Comparison of ENCODE assay signal across 14 mouse cellular contexts in the genomic region with DNA sequence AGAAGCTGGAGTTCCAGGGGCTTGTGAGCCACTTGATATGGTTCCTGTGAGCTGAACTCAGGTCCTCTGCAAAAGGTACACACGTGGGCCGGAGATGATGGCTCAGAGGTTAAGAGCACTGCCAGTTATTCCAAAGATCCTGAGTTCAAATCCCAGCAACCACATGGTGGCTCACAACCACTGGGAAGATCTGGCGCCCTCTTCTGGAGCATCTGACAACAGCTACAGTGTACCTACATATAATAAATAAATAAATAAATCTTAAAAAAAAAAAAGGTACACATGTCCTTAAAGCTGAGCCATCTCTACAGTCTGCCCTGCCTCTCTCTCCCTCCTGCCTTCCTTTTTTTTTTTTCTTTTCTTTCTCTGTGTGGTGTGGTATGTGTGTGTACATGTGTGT. TPM values are rescaled to one million over a fixed set of nuclear protein-coding genes. Genes with fewer than 3 reads are reported as not detected.
DNase-seq lines count a peak whose midpoint lies in the region; ATAC-seq and TF ChIP-seq lines count a peak whose summit lies in the region.
"Had no signal": no experiment of that assay in that cellular context is flagged by ENCODE, and none has a peak within 500 bp of the region (broad histone marks: within the 10 kb centered on the region; RNA-seq: fewer than 3 reads in every experiment).

No protein-coding gene starts in this region.

- DNase-seq in heart, adult 2 months = peak in 1 of 2 experiments; percentile 11
- DNase-seq in heart, postnatal 10 days = no peak
- DNase-seq in lung, embryonic 14.5 days = peak; percentile 59
- DNase-seq in lung, postnatal 4 days = no peak
- peak; percentile 26 for DNase-seq in MN1 (ENCODE audit: low spot score)
- DNase-seq in neural tube, embryonic 11.5 days (ENCODE audit: low spot score) = peak; percentile 34
- DNase-seq in layer of hippocampus, postnatal 25 days (ENCODE audit: extremely low spot score in 1 of 2, low spot score in 1 of 2) = no peak
- DNase-seq: cerebellum, adult 8-10 months; thymus, adult 18-20 months had no signal

- WGBS in heart, adult 2 months = 61% methylated on average over 3 of the region's 3 CpGs
- 70% methylated on average over 3 of the region's 3 CpGs for WGBS in lung, embryonic 14.5 days
- 82% methylated on average over 3 of the region's 3 CpGs for WGBS in neural tube, embryonic 11.5 days

- no peak overlapping the region for H3K27ac ChIP-seq in heart, adult 2 months
- no peak overlapping the region for H3K27ac ChIP-seq in lung, embryonic 14.5 days (ENCODE audit: low read depth)
- no peak overlapping the region for H3K27ac ChIP-seq in neural tube, embryonic 11.5 days (ENCODE audit: low read depth, low read length)
- H3K27ac ChIP-seq: forebrain, embryonic 10.5 days had no signal

- TF ChIP-seq CTCF in heart, adult 2 months (IDR thresholded peaks at IDR 0.05) = peak; percentile 37
- peak; percentile 44; the same call in 1 of the 2 replicates for TF ChIP-seq CTCF in lung, embryonic 14.5 days (IDR thresholded peaks at IDR 0.05; ENCODE audit: low read depth)

- no peak for TF ChIP-seq POLR2A in heart, adult 2 months (IDR thresholded peaks at IDR 0.05; ENCODE audit: insufficient read depth, low read depth, low read length)

- H3K9ac ChIP-seq in heart, adult 2 months (ENCODE audit: low read depth, low read length) = no peak overlapping the region
- no peak overlapping the region for H3K9ac ChIP-seq in lung, embryonic 14.5 days
- no peak overlapping the region for H3K9ac ChIP-seq in neural tube, embryonic 11.5 days (ENCODE audit: low read length)

- H3K4me3 ChIP-seq in heart, adult 2 months = no peak overlapping the region
- H3K4me3 ChIP-seq in lung, embryonic 14.5 days (ENCODE audit: low read depth, low read length) = no peak overlapping the region
- H3K4me3 ChIP-seq in neural tube, embryonic 11.5 days (ENCODE audit: low read depth, low read length) = no peak overlapping the region
- H3K4me3 ChIP-seq: forebrain, embryonic 10.5 days had no signal

- H3K4me1 ChIP-seq in heart, adult 2 months (ENCODE audit: control insufficient read depth, insufficient read depth, low read length) = no peaks in the 10 kb centered on the region
- H3K4me1 ChIP-seq in lung, embryonic 14.5 days (ENCODE audit: insufficient read depth) = no peaks in the 10 kb centered on the region
- no peaks in the 10 kb centered on the region for H3K4me1 ChIP-seq in neural tube, embryonic 11.5 days (ENCODE audit: control insufficient read depth, insufficient read depth, low read length)

- no peaks in the 10 kb centered on the region for H3K9me3 ChIP-seq in lung, embryonic 14.5 days (ENCODE audit: low read depth, low read length)
- H3K9me3 ChIP-seq in neural tube, embryonic 11.5 days (ENCODE audit: control insufficient read depth, low read length) = no peaks in the 10 kb centered on the region
- H3K9me3 ChIP-seq: forebrain, embryonic 10.5 days had no signal

- intact Hi-C loops in heart, adult 2 months (cut with DNase I) = no loop called here
- intact Hi-C loops in heart, postnatal 10 days (cut with DNase I) = no loop called here

- no peaks in the 10 kb centered on the region for H3K36me3 ChIP-seq in heart, adult 2 months (ENCODE audit: control insufficient read depth, insufficient read depth, low read length)
- H3K36me3 ChIP-seq in lung, embryonic 14.5 days (ENCODE audit: insufficient read depth) = no peaks in the 10 kb centered on the region
- no peaks in the 10 kb centered on the region for H3K36me3 ChIP-seq in neural tube, embryonic 11.5 days (ENCODE audit: control insufficient read depth, insufficient read depth, low read length)
- H3K36me3 ChIP-seq: forebrain, embryonic 10.5 days had no signal

- no peak for ATAC-seq in lung, embryonic 14.5 days (ENCODE audit: insufficient read depth)
- no peak for ATAC-seq in neural tube, embryonic 11.5 days (ENCODE audit: insufficient read depth, low FRiP score, low TSS enrichment)
- no peak for ATAC-seq in activated CD4-positive, CD25-positive, alpha-beta regulatory T cell, adult 4 months

- no peak for TF ChIP-seq EP300 in heart, adult 2 months (IDR thresholded peaks at IDR 0.05; ENCODE audit: insufficient read depth, low read depth, low read length)

- no peak overlapping the region for H3K4me2 ChIP-seq in lung, embryonic 14.5 days
- H3K4me2 ChIP-seq in neural tube, embryonic 11.5 days (ENCODE audit: low read depth) = no peak overlapping the region

- no peaks in the 10 kb centered on the region for H3K79me2 ChIP-seq in heart, adult 2 months (replicated peaks; ENCODE audit: control insufficient read depth, insufficient read depth, low read length)

- H3K27me3 ChIP-seq in heart, adult 2 months (ENCODE audit: control insufficient read depth, insufficient read depth, low read length) = no peaks in the 10 kb centered on the region
- no peaks in the 10 kb centered on the region for H3K27me3 ChIP-seq in lung, embryonic 14.5 days (ENCODE audit: insufficient read depth, low read length)
- H3K27me3 ChIP-seq in neural tube, embryonic 11.5 days (ENCODE audit: control insufficient read depth, insufficient read depth, low read length) = no peaks in the 10 kb centered on the region

RNA-seq across cellular contexts. Expression of gene Meioc, which starts 10.7 kb away (rescaled TPM):
- not detected for total RNA-seq in heart, adult 2 months (2021)
- polyA plus RNA-seq in heart, adult 2 months (2012; rRNA removed) = 0.09 TPM in 1 of 2 replicates, not detected in the other
- total RNA-seq in heart, postnatal 10 days (2021) = under 1 TPM in 1 of 2 experiments, not detected in 1; 0.05 TPM
- polyA plus RNA-seq in lung, embryonic 14.5 days (2014; fragmentation: Nextera tagmentation; extraction: Ambion mirVana) = 0.22 and 0.64 TPM in 2 replicates
- 0.84 and 0.89 TPM in 2 replicates for polyA plus RNA-seq in neural tube, embryonic 11.5 days (2014; fragmentation: Nextera tagmentation; extraction: Ambion mirVana)
- polyA plus RNA-seq in activated CD4-positive, CD25-positive, alpha-beta regulatory T cell, adult 4 months (2017; shearing (Covaris generic)) = not detected
- total RNA-seq in layer of hippocampus, postnatal 25 days (2021) = not detected
- total RNA-seq: heart, postnatal 14 days; left cerebral cortex, postnatal 14 days; megakaryocyte progenitor cell, adult 5-6 weeks had no signal

RNA-seq across cellular contexts. Expression of gene Ccdc43, which starts 44.7 kb away (rescaled TPM):
- total RNA-seq in heart, adult 2 months (2021) = 10 to 100 TPM; 21.0 to 22.8 TPM
- polyA plus RNA-seq in heart, adult 2 months (2012; rRNA removed) = 6.8 and 12.2 TPM in 2 replicates
- total RNA-seq in heart, postnatal 10 days (2021) = 10 to 100 TPM; 19.7 to 22.7 TPM
- 44.5 and 46.4 TPM in 2 replicates for polyA plus RNA-seq in lung, embryonic 14.5 days (2014; fragmentation: Nextera tagmentation; extraction: Ambion mirVana)
- 53.8 and 55.9 TPM in 2 replicates for polyA plus RNA-seq in neural tube, embryonic 11.5 days (2014; fragmentation: Nextera tagmentation; extraction: Ambion mirVana)
- 10 to 100 TPM; 36.5 to 37.9 TPM for polyA plus RNA-seq in activated CD4-positive, CD25-positive, alpha-beta regulatory T cell, adult 4 months (2017; shearing (Covaris generic))
- 10 to 100 TPM; 35.5 to 38.1 TPM for total RNA-seq in layer of hippocampus, postnatal 25 days (2021)

RNA-seq across cellular contexts. Expression of gene Fzd2, which starts 48.6 kb away (rescaled TPM):
- 1 to 10 TPM; 2.6 to 2.8 TPM for total RNA-seq in heart, adult 2 months (2021)
- polyA plus RNA-seq in heart, adult 2 months (2012; rRNA removed) = 7.2 and 10.0 TPM in 2 replicates
- total RNA-seq in heart, postnatal 10 days (2021) = 10 to 100 TPM; 11.1 to 15.7 TPM
- 40.0 and 42.9 TPM in 2 replicates for polyA plus RNA-seq in lung, embryonic 14.5 days (2014; fragmentation: Nextera tagmentation; extraction: Ambion mirVana)
- 37.3 and 40.4 TPM in 2 replicates for polyA plus RNA-seq in neural tube, embryonic 11.5 days (2014; fragmentation: Nextera tagmentation; extraction: Ambion mirVana)
- not detected for polyA plus RNA-seq in activated CD4-positive, CD25-positive, alpha-beta regulatory T cell, adult 4 months (2017; shearing (Covaris generic))
- total RNA-seq in layer of hippocampus, postnatal 25 days (2021) = 1 to 10 TPM; 6.6 to 9.9 TPM
- total RNA-seq: megakaryocyte progenitor cell, adult 5-6 weeks had no signal

Comparison
In these comparisons a context has a peak if more than half of its experiments do, and no peak if none do; other contexts are left out.
1. DNase-seq: peak in lung, embryonic 14.5 days (single experiment), MN1 (single experiment) and neural tube, embryonic 11.5 days (single experiment); none in heart, postnatal 10 days (0 of 2), lung, postnatal 4 days (0 of 2) and layer of hippocampus, postnatal 25 days (0 of 2).